Mouse (Mus musculus) embryonic facial prominence, embryonic 13.5 days (tissue): ENCODE results near the gene Gng8. TPM values are rescaled to one million over a fixed set of nuclear protein-coding genes. Genes with fewer than 3 reads are reported as not detected.

ENCODE experiments used
- polyA plus RNA-seq: library from polyadenylated mRNA; unstranded; fragments of >200 nt; fragmentation: Nextera tagmentation; extraction: Ambion mirVana; gene quantifications from 2 replicates; pipeline ENCODE4 v1.2.1, GENCODE M21; 2015

Gene Gng8
- polyA plus RNA-seq, 1 experiment from 2014 or later = 19.9 TPM

Other genes with a start within 250 kb of the Gng8 start
- gene Ceacam15, start 216.1 kb upstream of the Gng8 start, polyA plus RNA-seq = not detected in 2 replicates
- not detected in 2 replicates for gene Ceacam9, start 169.9 kb upstream of the Gng8 start, polyA plus RNA-seq
- 272 and 278 TPM in 2 replicates for gene Ap2s1, start 153.4 kb upstream of the Gng8 start, polyA plus RNA-seq
- 28.2 and 29.1 TPM in 2 replicates for gene Slc1a5, start 110.4 kb upstream of the Gng8 start, polyA plus RNA-seq
- gene Strn4, start 75.9 kb upstream of the Gng8 start, polyA plus RNA-seq = 122 and 124 TPM in 2 replicates
- 26.8 and 30.5 TPM in 2 replicates for gene Fkrp, start 75.1 kb upstream of the Gng8 start, polyA plus RNA-seq
- gene Prkd2, start 48.9 kb upstream of the Gng8 start, polyA plus RNA-seq = 20.5 and 20.8 TPM in 2 replicates
- gene Dact3, start 16.5 kb upstream of the Gng8 start, polyA plus RNA-seq = 4.9 TPM in 2 replicates
- 1.2 TPM in 2 replicates for gene Ptgir, start 14.7 kb downstream of the Gng8 start, polyA plus RNA-seq
- gene Calm3, start 32.3 kb downstream of the Gng8 start, polyA plus RNA-seq = 104 and 111 TPM in 2 replicates
- gene Pnmal2, start 52.9 kb downstream of the Gng8 start, polyA plus RNA-seq = 10.5 and 10.9 TPM in 2 replicates
- gene Pnmal1, start 67.9 kb downstream of the Gng8 start, polyA plus RNA-seq = 1.2 and 1.7 TPM in 2 replicates
- gene Gm42372, start 91.3 kb downstream of the Gng8 start, polyA plus RNA-seq = 0.18 and 0.25 TPM in 2 replicates
- gene Ccdc8, start 100.9 kb downstream of the Gng8 start, polyA plus RNA-seq = 20.7 and 22.1 TPM in 2 replicates
- 109 and 112 TPM in 2 replicates for gene Ppp5c, start 136.1 kb downstream of the Gng8 start, polyA plus RNA-seq
- 14.7 and 16.5 TPM in 2 replicates for gene Hif3a, start 170.6 kb downstream of the Gng8 start, polyA plus RNA-seq
- 0.14 and 0.21 TPM in 2 replicates for gene Psg16, start 182.3 kb downstream of the Gng8 start, polyA plus RNA-seq